Mouse (Mus musculus) liver, adult 2 months (tissue): ENCODE measurements around the gene 1500009C09Rik.

Source experiments
- CTCF ChIP-seq: fragments of 200-500 bp; IDR thresholded peaks from 2 replicates; pipeline ENCODE4 v1.5.1; 2011; ENCODE audit warnings: low read depth, low read length, control low read depth
- POLR2A ChIP-seq: fragments of 200-500 bp; IDR thresholded peaks from 2 replicates; pipeline ENCODE4 v1.6.1; 2011; ENCODE audit warnings: low read length, control low read depth; ENCODE audit not compliant: insufficient read depth; ENCODE audit errors: extremely low read depth

GRCm38 (mm10) chr15:82217980-82218379, 34.2 kb upstream of the 1500009C09Rik start:
- TF ChIP-seq CTCF (no peak), POLR2A (no peak)
